8 mouse cellular contexts compared by ENCODE assay signal in the genomic region with DNA sequence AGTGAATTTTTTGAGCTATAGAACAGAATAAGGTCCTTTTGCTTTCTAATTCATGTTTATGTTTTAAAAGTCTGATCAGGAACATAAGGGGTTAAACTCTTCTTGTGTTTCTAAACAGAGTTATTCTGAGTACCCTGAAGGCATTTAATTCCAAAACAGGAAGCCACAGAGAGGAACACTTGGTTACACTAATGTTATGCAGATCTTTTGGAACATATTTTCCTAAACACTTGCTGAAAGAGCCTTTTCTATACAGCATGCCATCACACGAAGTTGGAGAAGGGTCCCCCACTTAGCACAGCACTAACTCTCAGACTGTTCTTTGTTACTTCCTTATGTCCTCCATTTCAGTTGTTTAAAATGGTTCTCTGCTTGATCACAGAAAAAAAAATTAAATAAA.
DNase-seq lines count a peak whose midpoint lies in the region; ATAC-seq lines count a peak whose summit lies in the region.

No protein-coding gene starts in this region.

- peaks cover 7% of the 10 kb centered on the region for H3K4me1 ChIP-seq in heart, embryonic 16.5 days (ENCODE audit: control insufficient read depth, insufficient read depth, low read length)
- peaks cover 24% of the 10 kb centered on the region for H3K4me1 ChIP-seq in embryonic facial prominence, embryonic 14.5 days (ENCODE audit: control insufficient read depth, insufficient read depth, low read length)
- peaks cover 7% of the 10 kb centered on the region for H3K4me1 ChIP-seq in limb, embryonic 11.5 days (ENCODE audit: control insufficient read depth, insufficient read depth, low read length)

- H3K36me3 ChIP-seq in heart, embryonic 16.5 days (ENCODE audit: control insufficient read depth, insufficient read depth) = no peaks in the 10 kb centered on the region
- no peaks in the 10 kb centered on the region for H3K36me3 ChIP-seq in embryonic facial prominence, embryonic 14.5 days (ENCODE audit: control insufficient read depth, insufficient read depth, low read length)
- H3K36me3 ChIP-seq in limb, embryonic 11.5 days (ENCODE audit: control insufficient read depth, insufficient read depth, low read length) = no peaks in the 10 kb centered on the region

- no peak for DNase-seq in heart, postnatal 25 days (ENCODE audit: low spot score)
- DNase-seq in CD4-positive helper T cell, adult 2 months (ENCODE audit: low read depth, low spot score) = peak; percentile 41
- peak; percentile 90 for DNase-seq in embryonic facial prominence, embryonic 14.5 days (ENCODE audit: low spot score)
- DNase-seq in limb, embryonic 11.5 days (ENCODE audit: low spot score) = no peak
- DNase-seq in urinary bladder, postnatal 25 days (ENCODE audit: low spot score) = no peak
- no peak for DNase-seq in right cerebral cortex, postnatal 25 days
- no peak for DNase-seq in MN1 (ENCODE audit: low spot score)

- WGBS in heart, embryonic 16.5 days = 15% methylated on average over 1 of the region's 1 CpGs
- WGBS in embryonic facial prominence, embryonic 14.5 days = 2% methylated on average over 1 of the region's 1 CpGs
- 16% methylated on average over 1 of the region's 1 CpGs for WGBS in limb, embryonic 11.5 days

- ATAC-seq in heart, embryonic 16.5 days (replicated peaks; ENCODE audit: extremely low read depth, insufficient read depth, low FRiP score) = no peak
- peak; percentile 90 for ATAC-seq in embryonic facial prominence, embryonic 14.5 days (ENCODE audit: low read depth)
- peak; percentile 61; the same call in 1 of the 2 replicates for ATAC-seq in limb, embryonic 11.5 days (ENCODE audit: insufficient number of reproducible peaks, low FRiP score, low TSS enrichment, low read depth)

- H3K4me2 ChIP-seq in heart, embryonic 16.5 days (ENCODE audit: low read depth, low read length) = no peak overlapping the region
- 0 out of 2 replicates have a peak overlapping the region, but pooled peaks have one; percentile 37 for H3K4me2 ChIP-seq in embryonic facial prominence, embryonic 14.5 days (ENCODE audit: low read depth, low read length)
- no peak overlapping the region for H3K4me2 ChIP-seq in limb, embryonic 11.5 days (ENCODE audit: low read depth, severe bottlenecking)

- H3K9me3 ChIP-seq in heart, embryonic 16.5 days (replicated peaks; ENCODE audit: control insufficient read depth, low read length) = no peaks in the 10 kb centered on the region
- no peaks in the 10 kb centered on the region for H3K9me3 ChIP-seq in embryonic facial prominence, embryonic 14.5 days (ENCODE audit: control insufficient read depth, low read length)
- H3K9me3 ChIP-seq in limb, embryonic 11.5 days (ENCODE audit: control insufficient read depth, low read length) = no peaks in the 10 kb centered on the region

- no peaks in the 10 kb centered on the region for H3K27me3 ChIP-seq in heart, embryonic 16.5 days (ENCODE audit: control insufficient read depth, insufficient read depth, low read length)
- H3K27me3 ChIP-seq in embryonic facial prominence, embryonic 14.5 days (replicated peaks; ENCODE audit: control insufficient read depth, insufficient read depth, low read length) = no peaks in the 10 kb centered on the region
- H3K27me3 ChIP-seq in limb, embryonic 11.5 days (ENCODE audit: control insufficient read depth, insufficient read depth, low read length) = no peaks in the 10 kb centered on the region

- no peak overlapping the region for H3K9ac ChIP-seq in heart, embryonic 16.5 days (ENCODE audit: low read length)
- no peak overlapping the region for H3K9ac ChIP-seq in embryonic facial prominence, embryonic 14.5 days (ENCODE audit: low read depth, low read length)
- no peak overlapping the region for H3K9ac ChIP-seq in limb, embryonic 11.5 days (ENCODE audit: low read length)

- H3K27ac ChIP-seq in heart, embryonic 16.5 days (ENCODE audit: low read length) = peak overlapping the region; percentile 48
- peak overlapping the region; percentile 87 for H3K27ac ChIP-seq in embryonic facial prominence, embryonic 14.5 days (replicated peaks; ENCODE audit: low read depth, low read length)
- H3K27ac ChIP-seq in limb, embryonic 11.5 days (replicated peaks; ENCODE audit: low read depth, low read length) = 0 out of 2 replicates have a peak overlapping the region, but pooled peaks have one; percentile 33

- no peak overlapping the region for H3K4me3 ChIP-seq in heart, embryonic 16.5 days (ENCODE audit: low read length)
- no peak overlapping the region for H3K4me3 ChIP-seq in embryonic facial prominence, embryonic 14.5 days (ENCODE audit: low read depth, low read length)
- H3K4me3 ChIP-seq in limb, embryonic 11.5 days (ENCODE audit: low read depth, low read length) = no peak overlapping the region

- intact Hi-C loops in heart, postnatal 25 days (cut with DNase I) = loop anchor here (5.0 kb wide), 1 partner anchor 161 kb away; no protein-coding TSS in a partner anchor

Comparison
In these comparisons a context has a peak if more than half of its experiments do, and no peak if none do; other contexts are left out.
1. H3K27ac ChIP-seq: peak in every context shown above with its lines; median percentile 87 in embryonic facial prominence, embryonic 14.5 days; 48 in heart, embryonic 16.5 days; 33 in limb, embryonic 11.5 days.
2. DNase-seq: peak in CD4-positive helper T cell, adult 2 months (single experiment) and embryonic facial prominence, embryonic 14.5 days (single experiment); none in heart, postnatal 25 days (single experiment), limb, embryonic 11.5 days (single experiment), urinary bladder, postnatal 25 days (single experiment), right cerebral cortex, postnatal 25 days (single experiment) and MN1 (single experiment).